Mouse (Mus musculus) heart, adult 2 months (tissue): ENCODE measurements around the gene Dph2. TPM values are rescaled to one million over a fixed set of nuclear protein-coding genes. Genes with fewer than 3 reads are reported as not detected.
A peak's percentile ranks its signal among the peaks of the same experiment; 100 is the strongest.

Source experiments
- DNase-seq, 2 experiments: peaks; one replicate each; pipeline ENCODE4 v3.0.0; 2021
- H3K27ac ChIP-seq: fragments of 200-600 bp; 2 replicates; pipeline ENCODE4 v1.8.1; 2022
- H3K27me3 ChIP-seq: fragments of 200-500 bp; 2 replicates; pipeline ENCODE4 v1.6.1; 2012; ENCODE audit warnings: mild to moderate bottlenecking, low read length, inconsistent platforms, mixed read lengths; ENCODE audit not compliant: control insufficient read depth, insufficient read depth
- H3K36me3 ChIP-seq: fragments of 200-500 bp; 2 replicates; pipeline ENCODE4 v1.6.1; 2012; ENCODE audit warnings: low read length, inconsistent platforms; ENCODE audit not compliant: control insufficient read depth, insufficient read depth
- H3K4me1 ChIP-seq: fragments of 200-500 bp; 2 replicates; pipeline ENCODE4 v1.6.1; 2011; ENCODE audit warnings: low read length; ENCODE audit not compliant: control insufficient read depth, insufficient read depth
- H3K4me3 ChIP-seq: fragments of 200-600 bp; 2 replicates; pipeline ENCODE4 v1.8.1; 2022
- H3K79me2 ChIP-seq: fragments of 200-500 bp; replicated peaks from 2 replicates; pipeline ENCODE4 v1.6.1; 2012; ENCODE audit warnings: mild to moderate bottlenecking, inconsistent platforms, low read length, moderate library complexity, mixed read lengths; ENCODE audit not compliant: control insufficient read depth, insufficient read depth
- H3K9ac ChIP-seq: fragments of 200-500 bp; 2 replicates; pipeline ENCODE4 v1.6.1; 2012; ENCODE audit warnings: low read depth, mild to moderate bottlenecking, control low read depth, inconsistent platforms, low read length, mixed read lengths
- CTCF ChIP-seq: fragments of 200-600 bp; IDR thresholded peaks from 2 replicates; pipeline ENCODE4 v1.8.1; 2022; ENCODE audit warnings: antibody characterized with exemption, mild to moderate bottlenecking, moderate library complexity
- EP300 ChIP-seq: fragments of 200-500 bp; IDR thresholded peaks from 2 replicates; pipeline ENCODE4 v1.6.1; 2011; ENCODE audit warnings: low read depth, low read length, control low read depth; ENCODE audit not compliant: insufficient read depth
- POLR2A ChIP-seq: fragments of 200-500 bp; IDR thresholded peaks from 2 replicates; pipeline ENCODE4 v1.6.1; 2011; ENCODE audit warnings: mild to moderate bottlenecking, low read depth, low read length, control low read depth; ENCODE audit not compliant: insufficient read depth
- WGBS: fragments of 180-500 bp; shearing (Covaris S2); methylation state at CpG from one replicate; pipeline ENCODE4 v1.1.7; 2018; 5-methylcytosine and 5-hydroxymethylcytosine counted together
- intact Hi-C: fragments of 180-260 bp; cut with DNase I; formaldehyde crosslinking; loops from one replicate; pipeline ENCODE4 v1.15.1; 2025
- polyA plus RNA-seq: library from polyadenylated mRNA; depleted of rRNA; stranded (reverse); fragments of >200 nt; gene quantifications from 2 replicates; pipeline ENCODE4 v1.2.3, GENCODE M21; 2012
- total RNA-seq, 2 experiments: library from RNA; stranded (reverse); gene quantifications; 2 replicates each; pipeline ENCODE4 v1.2.3; 2021

Dph2 gene
- total and polyA plus RNA-seq, 3 experiments: 3.0 to 7.3 (median 3.9) TPM

GRCm38 (mm10) chr4:117893376-117893775, 1.5 kb upstream of the Dph2 start:
- no peak for TF ChIP-seq CTCF
- no peak for TF ChIP-seq EP300
- no peak for TF ChIP-seq POLR2A
- DNase-seq: peak; percentile 39 to 70
- H3K36me3 ChIP-seq: no peaks in the 10 kb centered on the region
- no peak overlapping the region for H3K4me3 ChIP-seq
- 18% methylated on average over 9 of the region's 9 CpGs for WGBS
- peaks cover 2% of the 10 kb centered on the region; the same call in 1 of the 2 replicates for H3K4me1 ChIP-seq
- no peak overlapping the region for H3K9ac ChIP-seq
- H3K27ac ChIP-seq: no peak overlapping the region
- no peaks in the 10 kb centered on the region for H3K27me3 ChIP-seq
- intact Hi-C loops: no loop called here
- no peaks in the 10 kb centered on the region for H3K79me2 ChIP-seq

DNA sequence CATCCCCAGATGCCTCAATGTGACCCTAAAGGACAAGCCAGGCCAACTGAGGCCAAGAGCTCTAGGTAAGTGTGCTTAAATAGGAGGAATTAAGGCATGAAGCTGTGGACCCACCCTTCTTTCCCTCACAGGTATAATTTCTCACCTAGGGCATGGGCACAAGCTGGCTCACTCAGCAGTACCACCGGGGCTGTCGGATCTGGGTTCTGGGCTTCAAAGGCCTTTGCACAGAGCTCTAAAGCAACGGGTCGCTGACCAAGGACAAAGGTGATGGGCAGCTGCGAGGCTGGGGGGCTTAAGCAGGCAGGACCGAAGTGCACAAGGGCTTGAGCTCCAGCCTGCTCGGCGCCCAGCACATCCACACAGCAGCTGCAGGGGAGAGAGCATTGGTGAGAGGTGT, 1.1 kb downstream of the Dph2 start:
- Histone ChIP-seq H3K27ac (no peak overlapping the region), H3K79me2 (no peaks in the 10 kb centered on the region), H3K4me3 (no peak overlapping the region), H3K36me3 (no peaks in the 10 kb centered on the region), H3K9ac (no peak overlapping the region), H3K27me3 (no peaks in the 10 kb centered on the region), H3K4me1 (peaks cover 6% of the 10 kb centered on the region)
- TF ChIP-seq POLR2A: no peak
- TF ChIP-seq EP300: no peak
- no peak for TF ChIP-seq CTCF
- 89% methylated on average over 8 of the region's 8 CpGs for WGBS
- intact Hi-C loops: loop anchor here (1.0 kb wide), 1 partner anchor 25 kb away; no protein-coding TSS in a partner anchor
- no peak for DNase-seq

DNA sequence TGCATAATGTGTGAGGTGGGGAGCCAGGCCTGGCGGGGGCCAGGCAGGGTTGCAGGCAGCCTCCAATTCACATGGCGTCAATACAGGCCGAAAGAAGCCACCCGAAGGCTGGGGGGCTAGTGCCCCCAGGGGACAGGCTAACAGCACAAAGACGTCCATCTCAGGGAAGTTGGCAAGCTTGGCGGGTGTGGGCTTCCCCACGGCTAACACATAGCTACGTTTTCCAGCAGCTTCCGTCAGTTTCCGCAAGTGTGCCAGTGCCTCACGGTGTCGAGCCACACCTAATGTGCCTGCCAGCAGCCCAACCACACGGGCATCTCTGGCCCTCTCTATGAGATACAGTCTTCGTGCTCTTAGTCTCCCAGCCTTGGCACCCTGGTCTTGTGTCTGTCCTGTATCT, 1.8 kb downstream of the Dph2 start:
- 86% methylated on average over 14 of the region's 14 CpGs for WGBS
- Histone ChIP-seq H3K79me2 (no peaks in the 10 kb centered on the region), H3K27me3 (no peaks in the 10 kb centered on the region), H3K27ac (no peak overlapping the region), H3K9ac (no peak overlapping the region), H3K4me1 (peaks cover 6% of the 10 kb centered on the region), H3K36me3 (no peaks in the 10 kb centered on the region), H3K4me3 (no peak overlapping the region)
- TF ChIP-seq POLR2A: no peak
- TF ChIP-seq EP300: no peak
- no peak for DNase-seq
- intact Hi-C loops: no loop called here

DNA sequence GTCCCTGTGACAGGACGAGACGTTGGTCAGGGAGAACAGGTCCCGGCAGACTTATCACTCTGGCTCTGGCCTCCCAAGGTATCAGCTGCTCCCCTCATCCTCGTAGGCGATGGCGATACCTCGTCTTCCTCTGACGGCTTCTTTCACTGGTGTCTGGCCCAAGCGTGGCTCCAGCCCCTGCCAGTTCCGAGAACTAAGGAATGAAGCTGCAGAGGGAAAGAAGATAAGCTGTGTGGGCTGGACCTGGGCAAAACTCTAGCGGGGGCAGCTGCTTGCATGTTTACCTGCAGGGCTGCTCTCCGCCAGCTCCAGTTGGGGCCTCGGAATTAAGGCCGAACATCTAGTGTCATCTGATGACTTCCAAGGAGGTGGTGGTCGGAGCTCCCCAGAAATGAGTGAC, 2.4 kb downstream of the Dph2 start:
- intact Hi-C loops: no loop called here
- Histone ChIP-seq H3K79me2 (no peaks in the 10 kb centered on the region), H3K4me1 (peaks cover 6% of the 10 kb centered on the region), H3K9ac (no peak overlapping the region), H3K4me3 (no peak overlapping the region), H3K36me3 (no peaks in the 10 kb centered on the region), H3K27ac (no peak overlapping the region), H3K27me3 (no peaks in the 10 kb centered on the region)
- WGBS: 83% methylated on average over 15 of the region's 15 CpGs
- TF ChIP-seq EP300: no peak
- no peak for TF ChIP-seq POLR2A
- TF ChIP-seq CTCF: no peak
- no peak for DNase-seq

- Histone ChIP-seq H3K4me3 (peak overlapping the region; percentile 89; the same call in 1 of the 2 replicates), H3K36me3 (no peaks in the 10 kb centered on the region), H3K27ac (no peak overlapping the region), H3K9ac (no peak overlapping the region), H3K27me3 (no peaks in the 10 kb centered on the region), H3K4me1 (peaks cover 8% of the 10 kb centered on the region), H3K79me2 (no peaks in the 10 kb centered on the region)
- TF ChIP-seq POLR2A: no peak
- no peak for TF ChIP-seq CTCF
- TF ChIP-seq EP300: no peak
- no peak for DNase-seq
- intact Hi-C loops: no loop called here
- 66% methylated on average over 2 of the region's 2 CpGs for WGBS
These were observed 3.9 kb downstream of the Dph2 start for GRCm38 (mm10) chr4:117887920-117888319.

DNA sequence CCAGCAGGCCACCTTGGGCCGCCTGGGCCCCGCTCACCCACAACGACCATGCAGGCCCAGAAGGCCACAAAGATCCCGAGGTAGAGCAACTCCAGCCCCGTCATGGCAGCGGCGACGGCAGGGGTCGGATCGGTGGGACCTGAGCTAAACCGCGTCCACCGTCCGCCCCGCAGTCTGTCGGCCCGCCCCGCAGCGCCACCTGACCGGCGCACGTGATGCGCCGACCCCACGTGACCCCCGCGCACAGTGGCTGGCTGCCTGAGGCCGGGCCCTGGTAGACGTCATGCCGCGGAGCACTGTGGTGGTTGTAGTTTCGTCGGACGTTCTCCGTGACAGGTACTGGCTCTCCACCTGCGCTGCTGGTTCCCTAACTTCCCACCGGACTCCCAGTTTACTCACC, 4.7 kb downstream of the Dph2 start, which contains the start of gene Atp6v0b:
TSS of gene Atp6v0b (minus strand) at position 201 of the 400 bp plus-strand sequence.
- intact Hi-C loops: no loop called here

DNA sequence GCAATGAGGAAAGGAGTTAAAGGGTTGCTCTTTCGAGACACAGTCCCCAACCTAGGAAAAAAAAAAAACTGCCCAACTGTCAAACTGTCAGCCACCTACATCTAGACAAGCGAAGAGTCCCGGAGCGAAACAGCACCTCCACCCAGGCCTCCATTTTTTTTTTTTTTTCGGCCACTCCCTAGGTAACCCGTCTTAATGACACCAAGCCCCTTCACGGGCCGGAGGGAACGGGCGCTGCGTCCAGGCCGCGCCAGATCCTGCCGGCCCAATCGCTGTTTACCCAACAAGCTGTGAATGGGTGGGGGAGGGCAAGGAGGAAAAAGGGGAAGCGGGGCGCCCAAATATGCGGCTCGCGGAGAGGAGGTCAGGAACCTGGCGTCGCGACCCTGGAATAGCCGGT, 5.2 kb downstream of the Dph2 start:
- no peaks in the 10 kb centered on the region for H3K27me3 ChIP-seq
- no peaks in the 10 kb centered on the region for H3K79me2 ChIP-seq
- H3K4me3 ChIP-seq: peak overlapping the region; percentile 89
- no peak for TF ChIP-seq CTCF
- no peak for TF ChIP-seq POLR2A
- no peak for TF ChIP-seq EP300
- WGBS: 2% methylated on average over 24 of the region's 24 CpGs
- H3K36me3 ChIP-seq: no peaks in the 10 kb centered on the region
- intact Hi-C loops: no loop called here
- H3K4me1 ChIP-seq: peaks cover 6% of the 10 kb centered on the region
- H3K27ac ChIP-seq: peak overlapping the region; percentile 91
- DNase-seq: no peak
- H3K9ac ChIP-seq: peak overlapping the region; percentile 89

More for the DNA sequence above, 4.7 kb downstream of the Dph2 start, which contains the start of gene Atp6v0b:
- H3K36me3 ChIP-seq: no peaks in the 10 kb centered on the region
- H3K4me1 ChIP-seq: peaks cover 7% of the 10 kb centered on the region
- TF ChIP-seq CTCF (no peak), POLR2A (peak; percentile 83), EP300 (0 out of 2 replicates have a peak, but pooled peaks have one; percentile 8)
- H3K79me2 ChIP-seq: no peaks in the 10 kb centered on the region
- peak within 1 kb of the TSS; percentile 91 for H3K27ac ChIP-seq
- peak within 1 kb of the TSS; percentile 89 for H3K4me3 ChIP-seq
- under 1% methylated on average over 37 of the region's 37 CpGs for WGBS
- DNase-seq: peak; percentile 95 to 96
- no peaks in the 10 kb centered on the region for H3K27me3 ChIP-seq
- H3K9ac ChIP-seq: peak within 1 kb of the TSS; percentile 89
